Mouse (Mus musculus): ENCODE results near the gene Maml3. TPM values are rescaled to one million over a fixed set of nuclear protein-coding genes. Genes with fewer than 3 reads are reported as not detected.

Gene Maml3
- total and polyA plus RNA-seq, 3 experiments = 5.3 to 7.8 (median 7.8) TPM

GRCm38 (mm10) chr3:51782191-51782590 is 322.7 kb downstream of the Maml3 start:
- no peak for DNase-seq

- DNase-seq = peak; percentile 40
Observed at GRCm38 (mm10) chr3:51778738-51779592, 325.9 kb downstream of the Maml3 start.

- no peak for DNase-seq
Observed at GRCm38 (mm10) chr3:51778179-51778578, 326.7 kb downstream of the Maml3 start.

- no peak for DNase-seq
Observed at GRCm38 (mm10) chr3:51776018-51776611, 328.8 kb downstream of the Maml3 start.

- DNase-seq = no peak
Observed at GRCm38 (mm10) chr3:51773587-51773986, 331.3 kb downstream of the Maml3 start.

- no peak for DNase-seq
Observed at GRCm38 (mm10) chr3:51771839-51772630, 332.8 kb downstream of the Maml3 start.

GRCm38 (mm10) chr3:51769196-51769595 is 335.7 kb downstream of the Maml3 start:
- DNase-seq = peak; percentile 18

- DNase-seq = no peak
Observed at GRCm38 (mm10) chr3:51765220-51765923, 339.5 kb downstream of the Maml3 start.

- DNase-seq = no peak
Observed at GRCm38 (mm10) chr3:51764175-51764574, 340.7 kb downstream of the Maml3 start.

GRCm38 (mm10) chr3:51762900-51763299 is 342.0 kb downstream of the Maml3 start:
- no peak for DNase-seq

- no peak for DNase-seq
Observed at GRCm38 (mm10) chr3:51759534-51759933, 345.3 kb downstream of the Maml3 start.

GRCm38 (mm10) chr3:51757032-51757431 is 347.8 kb downstream of the Maml3 start:
- no peak for DNase-seq

GRCm38 (mm10) chr3:51756283-51756682 is 348.6 kb downstream of the Maml3 start:
- no peak for DNase-seq

GRCm38 (mm10) chr3:51753262-51753661 is 351.6 kb downstream of the Maml3 start:
- DNase-seq = no peak

- DNase-seq = no peak
Observed at GRCm38 (mm10) chr3:51751440-51751839, 353.4 kb downstream of the Maml3 start.

GRCm38 (mm10) chr3:51749812-51750481 is 354.9 kb downstream of the Maml3 start:
- DNase-seq = peak; percentile 59

- no peak for DNase-seq
Observed at GRCm38 (mm10) chr3:51749421-51749811, 355.5 kb downstream of the Maml3 start.

GRCm38 (mm10) chr3:51748436-51749376 is 356.2 kb downstream of the Maml3 start:
- DNase-seq = no peak

- no peak for DNase-seq
Observed at GRCm38 (mm10) chr3:51746816-51747215, 358.1 kb downstream of the Maml3 start.

GRCm38 (mm10) chr3:51745162-51745561 is 359.7 kb downstream of the Maml3 start:
- DNase-seq = no peak

Data from adrenal gland, adult 2 months (tissue).